Mouse (Mus musculus) lung, adult 2 months (tissue): ENCODE measurements around the gene Snai3. TPM values are rescaled to one million over a fixed set of nuclear protein-coding genes. Genes with fewer than 3 reads are reported as not detected.
A peak's percentile ranks its signal among the peaks of the same experiment; 100 is the strongest.

Source experiments
- DNase-seq: peaks from one replicate; pipeline ENCODE4 v3.0.0; 2022
- H3K4me1 ChIP-seq: fragments of 200-500 bp; 2 replicates; pipeline ENCODE4 v1.6.1; 2011; ENCODE audit warnings: low read length; ENCODE audit not compliant: control insufficient read depth, insufficient read depth
- H3K4me3 ChIP-seq: fragments of 200-500 bp; replicated peaks from 2 replicates; pipeline ENCODE3; 2011; ENCODE audit warnings: low read depth, mild to moderate bottlenecking, control low read depth, low read length; ENCODE audit errors: extremely low read depth
- CTCF ChIP-seq: fragments of 200-500 bp; IDR thresholded peaks from 2 replicates; pipeline ENCODE4 v1.5.1; 2011; ENCODE audit warnings: mild to moderate bottlenecking, low read length, control low read depth; ENCODE audit not compliant: insufficient read depth
- POLR2A ChIP-seq: fragments of 200-500 bp; IDR thresholded peaks from 2 replicates; pipeline ENCODE4 v1.6.1; 2011; ENCODE audit warnings: low read depth, mild to moderate bottlenecking, control low read depth, low read length, borderline replicate concordance; ENCODE audit errors: extremely low read depth
- WGBS: fragments of 180-500 bp; shearing (Covaris S2); methylation state at CpG from one replicate; pipeline ENCODE4 v1.1.7; 2018; 5-methylcytosine and 5-hydroxymethylcytosine counted together
- polyA plus RNA-seq: library from polyadenylated mRNA; depleted of rRNA; stranded (reverse); fragments of >200 nt; gene quantifications from 2 replicates; pipeline ENCODE4 v1.2.3, GENCODE M21; 2012

The Snai3 gene
- polyA plus RNA-seq, 1 experiment, result 1.5 TPM

DNA sequence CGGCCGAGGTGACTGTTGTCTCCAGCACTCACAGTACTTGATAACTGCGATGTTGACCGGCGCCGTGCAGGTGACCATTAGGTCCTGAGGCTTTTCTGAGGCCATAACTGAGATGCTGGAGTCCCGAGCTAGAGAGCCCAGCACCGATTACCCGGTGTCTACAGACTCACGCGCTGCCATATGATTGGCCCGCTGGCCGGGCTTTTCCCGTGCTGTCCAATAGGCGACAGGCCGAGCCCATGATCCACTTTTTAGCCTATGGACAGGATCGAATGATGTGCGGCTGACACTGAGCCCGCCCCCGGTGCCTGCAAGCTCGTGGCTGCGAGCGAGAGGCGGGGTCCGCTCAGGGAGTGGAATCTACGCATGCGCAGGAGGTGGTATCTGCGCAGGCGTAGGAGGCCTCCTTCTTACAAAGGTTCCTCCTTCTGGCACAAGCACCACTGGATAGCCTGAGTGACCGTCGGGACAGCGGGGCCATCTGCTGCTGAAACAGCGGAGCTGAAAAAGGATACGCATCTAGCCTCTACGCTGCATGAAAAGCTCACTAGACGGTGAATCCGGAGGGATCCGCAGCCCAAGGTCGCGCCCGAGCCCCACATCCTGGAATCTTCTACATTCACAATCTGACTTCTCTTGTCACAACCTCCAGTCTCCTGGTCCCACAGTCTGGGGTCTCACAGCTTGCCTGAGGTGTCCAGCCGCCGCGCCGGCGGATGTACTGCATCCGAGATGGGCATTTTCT is 17.1 kb downstream of the Snai3 start, which contains the start of gene Mvd:
Mvd (minus strand) TSS at position 161 of the 745 bp plus-strand sequence.
- TF ChIP-seq CTCF (peak; percentile 44), POLR2A (peak; percentile 96; the same call in 1 of the 2 replicates)
- under 1% methylated on average over 47 of the region's 47 CpGs for WGBS
- DNase-seq, result peak; percentile 95
- peak within 1 kb of the TSS; percentile 92 for H3K4me3 ChIP-seq
- peaks cover 7% of the 10 kb centered on the region; the same call in 1 of the 2 replicates for H3K4me1 ChIP-seq

DNA sequence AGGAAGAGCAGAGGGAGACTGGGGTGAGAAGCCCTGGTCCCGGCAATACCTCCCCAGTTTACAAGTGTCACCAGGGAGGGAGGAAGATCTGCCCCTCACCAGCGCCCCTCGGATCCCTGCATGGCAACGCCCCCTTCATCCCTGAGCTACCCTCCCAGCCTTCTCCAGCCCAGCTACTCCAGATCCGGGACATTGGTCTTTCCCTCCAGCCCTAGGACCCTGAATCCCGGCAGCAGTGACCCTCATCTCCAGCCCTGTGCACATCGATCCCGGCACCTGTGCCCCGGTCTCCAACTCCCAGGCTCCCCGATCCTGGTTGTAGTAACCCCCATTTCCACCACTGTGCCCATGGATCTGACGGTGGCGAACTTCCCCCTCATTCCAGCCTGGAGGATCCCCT is 17.8 kb downstream of the Snai3 start:
- Histone ChIP-seq H3K4me3 (peak overlapping the region; percentile 92), H3K4me1 (peaks cover 7% of the 10 kb centered on the region; the same call in 1 of the 2 replicates)
- TF ChIP-seq POLR2A, result no peak
- TF ChIP-seq CTCF, result no peak
- DNase-seq, result no peak
- WGBS, result 4% methylated on average over 12 of the region's 12 CpGs

DNA sequence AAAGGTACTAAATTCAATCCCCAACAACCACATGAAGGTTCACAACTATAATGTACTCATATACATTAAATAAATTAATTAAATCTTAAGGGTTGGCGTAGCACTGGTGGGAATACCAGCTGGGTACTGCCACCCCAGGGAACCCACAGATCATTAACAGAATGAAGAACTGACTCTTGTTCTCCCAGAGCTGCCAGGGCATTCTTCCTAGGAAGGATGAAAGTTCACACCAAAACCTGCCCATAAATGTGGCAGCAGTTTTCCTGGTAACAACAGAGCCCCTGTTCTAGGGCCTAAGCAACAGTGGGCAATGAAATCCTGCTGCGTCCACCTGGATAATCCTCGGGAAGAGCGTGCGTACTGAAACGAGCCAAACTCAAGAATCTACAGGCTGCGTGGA is 18.2 kb downstream of the Snai3 start:
- TF ChIP-seq POLR2A (no peak), CTCF (no peak)
- Histone ChIP-seq H3K4me3 (no peak overlapping the region), H3K4me1 (peaks cover 7% of the 10 kb centered on the region; the same call in 1 of the 2 replicates)
- WGBS, result 29% methylated on average over 7 of the region's 7 CpGs
- no peak for DNase-seq

DNA sequence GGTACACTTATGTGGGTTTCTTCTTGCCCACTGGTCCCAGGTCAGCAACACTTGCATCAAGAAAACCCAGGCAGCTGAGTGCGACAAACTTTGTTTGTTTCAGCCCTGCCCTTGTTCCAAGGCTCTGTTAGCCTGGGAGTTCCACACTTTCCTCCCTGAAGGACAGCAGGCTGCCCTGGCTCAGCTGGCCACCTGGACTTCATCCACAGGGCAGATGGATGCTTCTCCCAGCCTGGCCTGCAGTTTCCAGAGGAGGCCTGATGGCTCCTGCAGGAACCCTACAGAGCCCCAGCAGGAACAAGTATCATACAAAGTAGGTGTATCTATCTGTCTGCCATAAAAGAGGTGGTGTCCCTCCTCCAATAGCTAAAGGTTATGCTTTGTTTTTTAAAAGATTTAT is 19.2 kb downstream of the Snai3 start:
- WGBS, result 81% methylated on average over 1 of the region's 1 CpGs
- DNase-seq, result no peak
- Histone ChIP-seq H3K4me3 (no peak overlapping the region), H3K4me1 (peaks cover 7% of the 10 kb centered on the region; the same call in 1 of the 2 replicates)
- TF ChIP-seq CTCF, result no peak
- no peak for TF ChIP-seq POLR2A

DNA sequence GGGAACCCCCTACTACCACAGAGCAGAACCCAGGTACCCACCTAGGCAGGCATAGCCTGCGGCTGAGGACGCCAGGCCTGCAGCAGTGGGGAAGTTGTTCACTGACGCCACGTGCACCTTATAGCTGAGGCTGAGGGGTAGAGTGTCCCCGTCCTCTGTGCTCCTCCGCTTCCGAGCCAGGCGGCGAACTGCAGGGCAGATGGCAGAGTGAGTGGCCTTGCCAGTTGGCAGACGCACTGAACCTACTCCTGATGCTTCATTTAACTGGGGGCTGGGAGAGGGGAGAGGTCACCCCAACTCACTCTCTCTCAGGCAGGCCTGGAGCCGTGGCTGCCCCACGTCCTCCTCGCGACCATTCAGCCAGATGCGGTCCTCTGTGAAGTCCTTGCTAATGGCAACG is 21.2 kb downstream of the Snai3 start:
- 95% methylated on average over 16 of the region's 16 CpGs for WGBS
- TF ChIP-seq CTCF, result no peak
- no peak for TF ChIP-seq POLR2A
- no peak for DNase-seq
- Histone ChIP-seq H3K4me1 (peaks cover 4% of the 10 kb centered on the region; the same call in 1 of the 2 replicates), H3K4me3 (no peak overlapping the region)

DNA sequence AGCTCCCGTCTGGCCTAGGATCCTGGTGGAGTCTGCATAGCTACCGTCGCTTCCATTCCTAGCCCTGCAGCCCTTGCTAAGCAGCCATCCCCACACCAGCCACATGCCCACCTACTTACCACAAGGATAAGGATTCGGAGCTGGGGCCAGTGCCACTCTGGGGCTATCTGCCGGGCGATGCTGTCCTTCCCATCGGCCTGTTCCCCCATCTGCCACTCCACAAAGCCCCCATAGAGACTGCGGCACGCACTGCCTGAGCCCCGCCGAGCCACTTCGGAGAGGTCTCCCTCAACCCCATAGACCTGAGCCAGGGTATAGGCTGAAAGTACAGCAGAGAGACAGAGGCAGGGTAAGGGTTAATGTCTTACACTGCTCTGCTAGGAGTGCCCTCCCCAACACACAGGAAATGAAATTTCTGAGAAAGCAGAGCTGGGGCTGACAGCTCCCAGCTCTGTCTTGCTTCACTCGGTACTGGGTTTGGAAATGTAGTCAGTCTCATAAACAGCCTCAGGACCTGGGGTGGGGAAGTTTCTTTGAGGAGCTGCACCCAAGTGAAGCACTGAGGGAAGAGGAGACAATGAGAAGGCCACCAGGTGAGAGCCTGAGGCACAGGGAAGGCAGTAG is 22.7 kb downstream of the Snai3 start:
- DNase-seq, result no peak
- peak overlapping the region; percentile 1 for H3K4me3 ChIP-seq
- 85% methylated on average over 13 of the region's 13 CpGs for WGBS
- TF ChIP-seq CTCF, result no peak
- TF ChIP-seq POLR2A, result no peak
- H3K4me1 ChIP-seq, result peaks cover 8% of the 10 kb centered on the region

DNA sequence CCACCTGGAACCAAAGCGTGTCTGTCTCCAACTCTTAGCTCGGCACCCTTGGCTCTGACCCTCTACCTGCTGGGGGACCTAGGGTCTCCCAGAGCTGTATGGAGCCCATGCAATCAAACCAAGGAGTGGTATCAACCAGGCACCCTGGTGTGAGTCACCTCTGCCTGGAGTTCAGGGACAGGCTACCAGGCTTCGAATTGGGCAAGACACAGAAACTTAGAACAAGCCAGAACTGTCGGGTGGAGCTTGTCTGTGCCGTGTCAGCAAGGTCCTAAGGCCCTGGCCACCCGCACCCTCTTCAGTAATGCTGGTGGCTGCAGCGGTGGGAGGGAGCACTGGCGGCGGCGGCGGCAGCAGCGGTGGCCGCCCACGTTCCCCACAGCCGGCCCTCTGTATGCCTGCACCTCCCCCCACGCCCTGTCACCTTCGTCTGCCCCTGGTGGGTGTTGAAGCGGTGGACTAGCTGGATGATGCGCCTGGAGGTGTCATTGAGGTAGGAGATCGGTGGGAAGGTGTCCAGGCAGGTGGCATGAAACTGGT is 23.9 kb downstream of the Snai3 start:
- DNase-seq, result no peak
- 84% methylated on average over 20 of the region's 20 CpGs for WGBS

DNA sequence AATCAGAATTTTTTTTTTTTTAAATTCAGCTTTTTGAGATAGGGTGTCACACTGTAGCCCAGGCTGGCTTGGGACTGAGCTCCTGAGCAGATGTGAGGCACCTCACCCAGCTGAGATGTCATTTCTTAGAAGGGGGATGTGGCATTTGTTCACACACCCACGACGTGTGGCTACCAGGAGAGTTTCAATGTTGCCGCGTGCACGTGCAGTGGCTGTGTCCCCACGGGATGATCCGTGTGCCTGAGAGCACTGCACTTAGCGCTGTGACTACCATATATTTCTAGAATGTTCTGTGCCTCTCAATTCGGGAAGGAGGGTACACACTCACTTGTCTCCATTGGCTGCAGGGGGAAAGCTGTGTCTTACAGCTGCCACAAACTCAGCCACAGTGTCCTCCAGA is 24.4 kb downstream of the Snai3 start:
- Histone ChIP-seq H3K4me3 (no peak overlapping the region), H3K4me1 (peaks cover 9% of the 10 kb centered on the region)
- no peak for TF ChIP-seq POLR2A
- no peak for TF ChIP-seq CTCF
- 85% methylated on average over 9 of the region's 9 CpGs for WGBS
- DNase-seq, result no peak

More for the DNA sequence above, 23.9 kb downstream of the Snai3 start:
- Histone ChIP-seq H3K4me3 (no peak overlapping the region), H3K4me1 (peaks cover 8% of the 10 kb centered on the region)
- TF ChIP-seq CTCF (no peak), POLR2A (no peak)

DNA sequence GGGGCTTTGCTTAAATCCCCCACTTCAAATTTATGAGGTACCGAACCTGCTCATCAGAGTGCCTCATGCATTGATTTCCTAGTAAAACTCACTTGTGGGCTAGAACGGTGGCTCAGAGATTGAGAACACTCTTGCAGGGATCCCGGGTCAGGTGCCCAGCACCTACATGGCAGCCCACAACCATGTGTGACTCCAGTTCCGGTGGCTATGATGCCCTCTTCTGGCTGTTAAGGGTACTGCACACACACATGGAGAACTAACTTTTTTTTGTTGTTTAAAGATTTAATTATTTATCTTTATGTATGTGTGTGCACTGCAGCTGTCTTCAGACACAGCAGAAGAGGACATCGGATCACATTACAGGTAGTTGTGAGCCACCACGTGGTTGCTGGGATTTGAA is 25.2 kb downstream of the Snai3 start:
- peaks cover 9% of the 10 kb centered on the region for H3K4me1 ChIP-seq
- TF ChIP-seq POLR2A, result no peak
- TF ChIP-seq CTCF, result peak; percentile 15; the same call in 1 of the 2 replicates
- no peak for DNase-seq
- no peak overlapping the region for H3K4me3 ChIP-seq
- WGBS, result 92% methylated on average over 6 of the region's 6 CpGs
